Mouse (Mus musculus) adrenal gland, adult (tissue): ENCODE data around the gene Dtx3.

Source experiments
- DNase-seq, 2 experiments: peaks; one replicate each; pipeline ENCODE4 v3.0.0; 2022 to 2023; ENCODE audit warnings: low spot score in 1 of 2; ENCODE audit not compliant: inconsistent age in 2 of 2

Dtx3 gene

GRCm38 (mm10) chr10:127187371-127188078 lies 8.0 kb downstream of the Dtx3 start:
- DNase-seq, result no peak

- no peak for DNase-seq
These were observed 9.1 kb downstream of the Dtx3 start for GRCm38 (mm10) chr10:127186451-127186850.

- no peak for DNase-seq
These were observed 10.0 kb downstream of the Dtx3 start for GRCm38 (mm10) chr10:127185506-127185905.

- no peak for DNase-seq
These were observed 10.4 kb downstream of the Dtx3 start for GRCm38 (mm10) chr10:127185101-127185500.

GRCm38 (mm10) chr10:127183759-127184158 lies 11.8 kb downstream of the Dtx3 start:
- DNase-seq, result no peak

- no peak for DNase-seq
These were observed 12.9 kb downstream of the Dtx3 start for GRCm38 (mm10) chr10:127182624-127183023.

GRCm38 (mm10) chr10:127181566-127181965 lies 14.0 kb downstream of the Dtx3 start:
- DNase-seq, result no peak

- DNase-seq, result no peak
These were observed 14.9 kb downstream of the Dtx3 start for GRCm38 (mm10) chr10:127180695-127181047.

GRCm38 (mm10) chr10:127179871-127180694 lies 15.4 kb downstream of the Dtx3 start, which contains the start of gene Slc26a10:
Slc26a10 (minus strand) TSS chr10:127180645.
- peak in 1 of 2 experiments; percentile 19 for DNase-seq

- DNase-seq, result peak in 1 of 2 experiments; percentile 48
These were observed 17.1 kb downstream of the Dtx3 start for GRCm38 (mm10) chr10:127178286-127179027.

- peak; percentile 66 to 89 for DNase-seq
These were observed 17.8 kb downstream of the Dtx3 start for GRCm38 (mm10) chr10:127177719-127178118.

- no peak for DNase-seq
These were observed 18.3 kb downstream of the Dtx3 start for GRCm38 (mm10) chr10:127177235-127177634.

- peak in 1 of 2 experiments; percentile 16 for DNase-seq
These were observed 18.8 kb downstream of the Dtx3 start for GRCm38 (mm10) chr10:127176756-127177155.

- no peak for DNase-seq
These were observed 19.3 kb downstream of the Dtx3 start for GRCm38 (mm10) chr10:127176228-127176627.

GRCm38 (mm10) chr10:127174170-127174569 lies 21.4 kb downstream of the Dtx3 start:
- peak in 1 of 2 experiments; percentile 20 for DNase-seq

GRCm38 (mm10) chr10:127173148-127174065 lies 22.1 kb downstream of the Dtx3 start:
- DNase-seq, result peak in 1 of 2 experiments; percentile 19

- peak in 1 of 2 experiments; percentile 28 for DNase-seq
These were observed 23.8 kb downstream of the Dtx3 start for GRCm38 (mm10) chr10:127171631-127172200.

GRCm38 (mm10) chr10:127170837-127171272 lies 24.7 kb downstream of the Dtx3 start:
- DNase-seq, result peak; percentile 83 to 94

- DNase-seq, result peak in 1 of 2 experiments; percentile 65
These were observed 25.5 kb downstream of the Dtx3 start for GRCm38 (mm10) chr10:127170002-127170401.
